Mouse (Mus musculus): ENCODE data around the gene Ly6g6f. TPM values are rescaled to one million over a fixed set of nuclear protein-coding genes. Genes with fewer than 3 reads are reported as not detected.

The Ly6g6f gene
- polyA plus RNA-seq, 1 experiment, result not detected

GRCm38 (mm10) chr17:35055691-35056495 is 29.5 kb downstream of the Ly6g6f start:
- no peak overlapping the region for H3K27ac ChIP-seq (ENCODE audit: insufficient read depth, low read depth, low read length)
- peaks cover 20% of the 10 kb centered on the region for H3K4me1 ChIP-seq (ENCODE audit: control insufficient read depth, insufficient read depth, low read length)
- H3K4me3 ChIP-seq (ENCODE audit: insufficient read depth, low read depth, low read length), result no peak overlapping the region
- TF ChIP-seq CTCF (IDR thresholded peaks at IDR 0.05; ENCODE audit: insufficient read depth, low read depth, low read length) (no peak), POLR2A (IDR thresholded peaks at IDR 0.05; ENCODE audit: insufficient read depth, low read depth, low read length) (no peak)
- 94% methylated on average over 7 of the region's 7 CpGs for WGBS

- WGBS, result 79% methylated on average over 12 of the region's 12 CpGs
- Histone ChIP-seq H3K4me3 (ENCODE audit: insufficient read depth, low read depth, low read length) (no peak overlapping the region), H3K27ac (ENCODE audit: insufficient read depth, low read depth, low read length) (0 out of 2 replicates have a peak overlapping the region, but pooled peaks have one; percentile 41), H3K4me1 (ENCODE audit: control insufficient read depth, insufficient read depth, low read length) (peaks cover 24% of the 10 kb centered on the region)
- TF ChIP-seq CTCF (IDR thresholded peaks at IDR 0.05; ENCODE audit: insufficient read depth, low read depth, low read length) (no peak), POLR2A (IDR thresholded peaks at IDR 0.05; ENCODE audit: insufficient read depth, low read depth, low read length) (no peak)
Observed at GRCm38 (mm10) chr17:35052271-35052798, 33.1 kb downstream of the Ly6g6f start.

GRCm38 (mm10) chr17:35051156-35052086 is 34.0 kb downstream of the Ly6g6f start:
- TF ChIP-seq CTCF (IDR thresholded peaks at IDR 0.05; ENCODE audit: insufficient read depth, low read depth, low read length) (no peak), POLR2A (IDR thresholded peaks at IDR 0.05; ENCODE audit: insufficient read depth, low read depth, low read length) (no peak)
- H3K4me1 ChIP-seq (ENCODE audit: control insufficient read depth, insufficient read depth, low read length), result peaks cover 27% of the 10 kb centered on the region
- H3K4me3 ChIP-seq (ENCODE audit: insufficient read depth, low read depth, low read length), result peak overlapping the region; percentile 47
- 25% methylated on average over 21 of the region's 21 CpGs for WGBS
- H3K27ac ChIP-seq (ENCODE audit: insufficient read depth, low read depth, low read length), result peak overlapping the region; percentile 41

GRCm38 (mm10) chr17:35050126-35050750 is 35.2 kb downstream of the Ly6g6f start:
- H3K4me1 ChIP-seq (ENCODE audit: control insufficient read depth, insufficient read depth, low read length), result peaks cover 33% of the 10 kb centered on the region
- WGBS, result 12% methylated on average over 27 of the region's 27 CpGs
- TF ChIP-seq POLR2A (IDR thresholded peaks at IDR 0.05; ENCODE audit: insufficient read depth, low read depth, low read length) (no peak), CTCF (IDR thresholded peaks at IDR 0.05; ENCODE audit: insufficient read depth, low read depth, low read length) (no peak)
- H3K4me3 ChIP-seq (ENCODE audit: insufficient read depth, low read depth, low read length), result peak overlapping the region; percentile 47
- H3K27ac ChIP-seq (ENCODE audit: insufficient read depth, low read depth, low read length), result peak overlapping the region; percentile 47; the same call in 1 of the 2 replicates

GRCm38 (mm10) chr17:35049561-35050016 is 35.8 kb downstream of the Ly6g6f start, which contains the start of gene Clic1:
Gene Clic1, plus strand, starts transcription at chr17:35049966.
- Histone ChIP-seq H3K27ac (ENCODE audit: insufficient read depth, low read depth, low read length) (peak within 1 kb of the TSS; percentile 47; the same call in 1 of the 2 replicates), H3K4me1 (ENCODE audit: control insufficient read depth, insufficient read depth, low read length) (peaks cover 33% of the 10 kb centered on the region), H3K4me3 (ENCODE audit: insufficient read depth, low read depth, low read length) (peak within 1 kb of the TSS; percentile 47)
- no peak for TF ChIP-seq POLR2A (IDR thresholded peaks at IDR 0.05; ENCODE audit: insufficient read depth, low read depth, low read length)
- no peak for TF ChIP-seq CTCF (IDR thresholded peaks at IDR 0.05; ENCODE audit: insufficient read depth, low read depth, low read length)
- WGBS, result 22% methylated on average over 11 of the region's 11 CpGs

GRCm38 (mm10) chr17:35048932-35049440 is 36.4 kb downstream of the Ly6g6f start:
- no peak overlapping the region for H3K27ac ChIP-seq (ENCODE audit: insufficient read depth, low read depth, low read length)
- TF ChIP-seq POLR2A (IDR thresholded peaks at IDR 0.05; ENCODE audit: insufficient read depth, low read depth, low read length), result no peak
- TF ChIP-seq CTCF (IDR thresholded peaks at IDR 0.05; ENCODE audit: insufficient read depth, low read depth, low read length), result no peak

GRCm38 (mm10) chr17:35048149-35048931 is 37.1 kb downstream of the Ly6g6f start:
- Histone ChIP-seq H3K4me3 (ENCODE audit: insufficient read depth, low read depth, low read length) (no peak overlapping the region), H3K4me1 (ENCODE audit: control insufficient read depth, insufficient read depth, low read length) (peaks cover 33% of the 10 kb centered on the region), H3K27ac (ENCODE audit: insufficient read depth, low read depth, low read length) (no peak overlapping the region)
- no peak for TF ChIP-seq POLR2A (IDR thresholded peaks at IDR 0.05; ENCODE audit: insufficient read depth, low read depth, low read length)
- TF ChIP-seq CTCF (IDR thresholded peaks at IDR 0.05; ENCODE audit: insufficient read depth, low read depth, low read length), result no peak
- WGBS, result 51% methylated on average over 11 of the region's 11 CpGs

More at GRCm38 (mm10) chr17:35048932-35049440, 36.4 kb downstream of the Ly6g6f start:
- 84% methylated on average over 5 of the region's 5 CpGs for WGBS
- H3K4me3 ChIP-seq (ENCODE audit: insufficient read depth, low read depth, low read length), result no peak overlapping the region
- peaks cover 33% of the 10 kb centered on the region for H3K4me1 ChIP-seq (ENCODE audit: control insufficient read depth, insufficient read depth, low read length)
